Mouse (Mus musculus) heart, adult 10 weeks (tissue): ENCODE results near the gene Rarres1. TPM values are rescaled to one million over a fixed set of nuclear protein-coding genes. Genes with fewer than 3 reads are reported as not detected.

Source experiments
- polyA plus RNA-seq: library from polyadenylated mRNA; stranded (reverse); fragments of 350-450 nt; fragmentation: Illumina TruSeq; extraction: RNeasy Lipid Tissue Mini Kit (QIAGEN cat#74804); gene quantifications from one replicate; pipeline ENCODE4 v1.2.3, GENCODE M21; 2014; ENCODE audit warnings: low read depth, low replicate concordance

Gene Rarres1
- polyA plus RNA-seq: 1.2 TPM

GRCm38 (mm10) chr3:67515274-67515801 is at the start of gene Rarres1:
Gene Rarres1 (minus strand): TSS chr3:67515523.

DNA sequence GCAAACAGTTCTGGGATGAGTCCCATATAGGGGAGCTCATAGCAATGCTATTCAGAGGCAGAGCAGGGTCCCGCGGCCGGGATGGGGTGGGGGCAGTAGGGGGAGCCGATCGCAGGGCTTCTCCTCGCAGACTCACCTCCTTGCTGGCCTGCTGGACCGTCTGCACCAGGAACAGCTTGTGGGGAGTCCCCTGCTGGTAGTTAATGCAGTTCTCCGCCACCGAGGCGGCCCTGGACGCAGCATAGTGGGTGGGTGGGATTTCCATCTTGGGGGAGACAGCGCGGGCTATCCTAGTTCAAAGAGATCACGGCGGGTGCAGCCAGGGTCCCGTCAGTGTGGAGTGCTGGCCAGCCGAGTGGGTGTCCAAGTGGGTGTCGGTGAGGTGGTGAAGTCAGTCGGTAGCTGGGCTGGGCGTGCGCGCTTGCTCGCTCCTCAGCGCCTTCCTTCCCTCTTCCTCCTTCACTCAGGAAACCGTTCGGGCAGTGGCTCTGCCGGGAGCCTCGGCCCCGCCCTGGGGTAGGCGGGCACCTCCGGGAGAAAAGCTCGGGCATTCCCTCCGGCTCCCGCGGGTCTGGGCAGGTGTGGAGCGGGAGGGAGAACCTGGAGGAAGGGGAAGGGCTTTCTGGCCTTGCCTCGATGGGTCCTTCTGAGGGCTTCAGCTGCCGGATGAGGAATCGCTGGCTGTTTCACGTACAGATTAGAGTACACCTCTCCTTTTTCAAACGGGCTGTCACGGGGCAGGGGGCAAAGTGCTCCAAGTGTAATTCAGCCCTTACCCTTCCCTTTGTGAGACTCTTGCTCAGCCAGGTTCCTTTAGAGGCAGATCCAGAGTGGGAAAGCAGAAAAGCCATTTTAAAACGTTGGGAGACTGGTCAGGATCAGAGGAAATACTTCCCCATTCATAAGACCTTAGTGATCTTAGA is 51.6 kb downstream of the Rarres1 start, which contains the start of gene Lxn:
TSS of gene Lxn (minus strand) at position 477 of the 923 bp plus-strand sequence.

DNA sequence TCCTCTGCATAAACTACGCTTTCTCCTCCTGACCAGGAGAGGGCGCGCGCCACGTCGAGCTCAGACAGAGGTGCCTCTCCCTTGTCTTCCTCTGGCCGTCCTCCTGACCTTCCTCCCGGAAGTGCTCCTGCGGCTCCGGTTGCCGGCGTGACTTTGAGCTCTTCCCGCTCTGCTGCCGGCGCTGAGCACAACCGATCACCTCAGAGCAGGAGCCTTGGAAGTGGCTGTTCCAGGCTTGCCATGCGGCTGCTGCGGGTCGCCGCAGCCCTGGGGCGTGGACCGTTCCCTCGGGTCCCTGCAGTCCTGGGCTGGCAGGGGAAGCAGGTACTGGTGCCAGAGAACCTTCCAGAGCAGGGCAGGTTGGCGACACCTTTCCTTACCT is 85.3 kb downstream of the Rarres1 start, which contains the start of gene Gfm1:
TSS of gene Gfm1 (plus strand) at position 98 of the 382 bp plus-strand sequence.

Other genes starting within 250 kb of the Rarres1 start
- gene Mlf1, start 141.4 kb downstream of the Rarres1 start, polyA plus RNA-seq: 245 TPM
- not detected for gene Gm17402, start 140.4 kb downstream of the Rarres1 start, polyA plus RNA-seq
- 206 TPM for gene Gfm1, start 85.4 kb downstream of the Rarres1 start, polyA plus RNA-seq
- 4.0 TPM for gene Lxn, start 51.6 kb downstream of the Rarres1 start, polyA plus RNA-seq
- gene Mfsd1, start 67.2 kb upstream of the Rarres1 start, polyA plus RNA-seq: 23.7 TPM